Mouse (Mus musculus) kidney, adult 9 months (tissue): ENCODE measurements around the gene Chfr.
"Not testable (repeated sequence)": the region's sequence is repeated elsewhere in the genome, so short reads cannot be mapped to it uniquely, and the experiment has no call there.

ENCODE experiments used
- DNase-seq: peaks from one replicate; pipeline ENCODE4 v3.0.0; 2022

The Chfr gene

GRCm38 (mm10) chr5:110109991-110110441, 25.6 kb upstream of the Chfr start, which contains the start of gene Zfp605:
TSS of gene Zfp605 (plus strand) at chr5:110110092.
- DNase-seq, result peak; percentile 93

DNA sequence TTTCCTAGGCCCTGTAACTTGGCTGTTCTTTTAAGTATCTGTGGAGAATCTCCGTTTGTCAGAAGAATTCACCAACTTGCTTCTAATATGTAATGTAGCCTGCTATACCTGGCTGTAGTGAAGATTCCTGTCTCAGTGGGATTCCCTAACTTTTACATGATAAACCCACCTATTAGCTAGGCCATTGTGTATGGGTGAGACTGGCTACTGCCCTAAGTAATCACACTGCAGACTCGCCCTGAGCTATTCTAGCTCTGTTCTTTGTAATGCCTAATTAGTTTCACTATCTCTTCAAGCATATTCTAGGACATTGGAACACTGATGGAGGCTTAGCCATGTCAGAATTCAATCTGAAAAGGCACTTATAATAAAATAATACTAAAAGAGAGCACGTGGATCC, 13.3 kb upstream of the Chfr start:
- not testable (repeated sequence) for DNase-seq

DNA sequence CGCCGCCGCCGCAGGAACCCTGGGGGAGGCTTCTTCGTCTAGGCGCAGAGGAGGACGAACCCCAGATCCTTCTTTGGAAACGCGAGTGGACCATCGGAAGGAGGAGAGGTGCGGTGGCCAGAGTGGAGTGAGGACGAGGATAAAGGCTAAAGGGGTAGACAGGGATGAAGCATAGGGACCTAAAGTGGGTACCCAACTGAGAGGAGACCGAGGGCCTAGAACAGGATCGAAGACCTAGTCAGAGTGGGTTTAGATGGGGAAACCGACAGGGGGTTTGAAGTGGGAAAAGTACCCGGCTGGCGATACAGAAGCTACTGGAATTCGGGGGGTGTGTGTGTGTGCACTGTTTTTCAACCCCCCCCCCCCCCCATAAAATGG, 434 bp downstream of the Chfr start:
- no peak for DNase-seq

- no peak for DNase-seq
Measured at GRCm38 (mm10) chr5:110137816-110138215, 2.2 kb downstream of the Chfr start.

GRCm38 (mm10) chr5:110139325-110139724, 3.7 kb downstream of the Chfr start:
- DNase-seq, result no peak

GRCm38 (mm10) chr5:110140424-110140823, 4.8 kb downstream of the Chfr start:
- no peak for DNase-seq

DNA sequence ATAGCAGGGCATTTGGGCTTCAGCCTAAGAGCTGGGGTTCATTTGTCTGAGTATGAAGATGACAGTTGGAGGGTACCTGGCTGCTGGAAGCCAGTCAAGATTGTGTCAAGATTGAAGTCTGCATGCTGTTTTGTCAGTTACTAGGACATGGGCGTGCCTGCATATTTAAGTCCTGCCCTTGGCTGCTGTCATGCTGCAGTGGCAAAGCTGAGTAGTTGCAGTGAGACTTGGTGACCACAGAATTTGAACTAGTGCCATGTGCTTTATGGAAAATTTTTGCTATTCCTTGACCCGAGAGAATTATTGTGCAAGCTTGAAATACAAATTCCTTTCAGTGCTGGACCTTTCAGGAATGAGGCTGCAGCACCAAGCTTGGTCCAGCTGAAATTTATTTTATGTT, 6.7 kb downstream of the Chfr start:
- DNase-seq, result peak; percentile 11

- DNase-seq, result peak; percentile 40
Measured at GRCm38 (mm10) chr5:110143007-110143406, 7.4 kb downstream of the Chfr start.

DNA sequence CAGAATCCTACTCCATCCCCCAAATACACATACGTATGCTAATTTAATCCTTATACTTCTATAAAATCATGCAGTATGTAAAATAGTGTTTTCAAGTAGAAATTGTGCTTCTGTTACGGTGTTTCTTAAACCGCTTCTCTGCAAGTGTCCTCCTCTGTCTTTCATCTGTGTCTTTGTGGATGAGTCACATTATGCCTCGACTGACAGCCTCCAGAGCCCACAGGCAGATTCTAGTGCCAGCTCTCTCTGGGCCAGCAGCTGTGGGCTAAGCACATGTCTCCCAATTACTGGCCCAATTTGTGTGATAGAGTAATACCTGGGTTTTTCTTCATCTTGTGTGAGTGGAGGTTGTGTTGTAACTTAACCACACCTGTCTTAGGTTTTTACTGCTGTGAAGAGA, 33.7 kb downstream of the Chfr start:
- no peak for DNase-seq

- peak; percentile 96 for DNase-seq
Measured at GRCm38 (mm10) chr5:110176362-110177020, 40.8 kb downstream of the Chfr start, which contains the start of gene Golga3. TSS of gene Golga3 (plus strand) at chr5:110176701.

DNA sequence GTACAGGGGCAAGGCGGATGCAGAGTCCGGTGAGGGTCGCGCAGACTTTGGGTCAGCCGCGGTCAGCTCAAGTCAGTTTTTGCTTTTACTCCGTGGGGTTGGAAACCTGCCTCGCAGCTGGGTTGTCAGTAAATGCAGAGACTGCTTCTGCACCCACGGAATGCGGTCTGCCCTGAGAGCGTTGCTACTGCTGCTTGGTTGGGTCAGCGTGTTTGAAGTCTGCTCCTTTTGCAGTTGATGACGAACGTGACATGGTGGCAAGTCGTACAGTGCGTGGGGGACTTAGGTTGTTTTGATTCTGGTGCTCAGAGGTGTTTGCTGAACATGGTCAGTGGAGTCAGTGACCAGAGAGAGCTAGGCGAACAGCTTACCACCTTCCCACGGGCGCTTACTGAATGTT, 41.4 kb downstream of the Chfr start:
- DNase-seq, result no peak

DNA sequence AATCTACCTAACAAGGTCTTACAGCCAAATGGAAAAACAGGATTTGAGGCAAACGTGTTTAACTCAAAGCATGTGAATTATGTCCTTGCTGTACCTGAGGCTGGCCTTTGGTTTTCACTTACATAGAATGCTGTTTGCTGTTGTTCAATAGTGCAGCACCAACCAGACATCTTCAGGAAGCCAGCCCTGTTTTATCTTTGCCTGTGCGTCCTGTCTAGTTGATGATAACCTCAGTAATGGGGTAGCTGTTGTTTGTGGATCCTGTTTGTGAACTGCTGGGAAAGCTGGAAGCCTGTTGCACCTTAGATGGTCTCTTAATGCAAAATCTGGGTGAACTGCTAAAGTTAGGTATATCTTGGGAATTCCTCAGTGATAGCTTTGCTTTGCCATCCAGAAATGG, 43.0 kb downstream of the Chfr start:
- no peak for DNase-seq

DNA sequence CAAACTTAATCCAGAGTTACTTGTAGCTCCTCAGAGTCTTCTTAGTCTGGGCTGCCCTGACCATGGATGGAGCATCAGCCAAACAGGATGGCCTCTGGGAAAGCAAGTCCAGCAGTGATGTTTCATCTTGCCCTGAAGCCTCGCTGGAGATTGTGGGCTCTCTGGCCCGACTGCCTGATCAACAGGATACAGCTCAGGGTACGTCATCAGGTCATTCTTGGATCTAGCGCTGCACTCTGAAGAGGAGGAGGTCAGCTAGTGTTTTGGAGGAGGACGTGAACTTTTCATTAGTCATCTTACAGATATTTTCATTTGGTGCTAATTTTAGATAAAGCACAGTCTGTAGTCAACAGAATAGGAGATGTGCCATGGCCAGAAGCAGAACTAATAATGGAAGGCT, 46.1 kb downstream of the Chfr start:
- DNase-seq, result peak; percentile 37

DNA sequence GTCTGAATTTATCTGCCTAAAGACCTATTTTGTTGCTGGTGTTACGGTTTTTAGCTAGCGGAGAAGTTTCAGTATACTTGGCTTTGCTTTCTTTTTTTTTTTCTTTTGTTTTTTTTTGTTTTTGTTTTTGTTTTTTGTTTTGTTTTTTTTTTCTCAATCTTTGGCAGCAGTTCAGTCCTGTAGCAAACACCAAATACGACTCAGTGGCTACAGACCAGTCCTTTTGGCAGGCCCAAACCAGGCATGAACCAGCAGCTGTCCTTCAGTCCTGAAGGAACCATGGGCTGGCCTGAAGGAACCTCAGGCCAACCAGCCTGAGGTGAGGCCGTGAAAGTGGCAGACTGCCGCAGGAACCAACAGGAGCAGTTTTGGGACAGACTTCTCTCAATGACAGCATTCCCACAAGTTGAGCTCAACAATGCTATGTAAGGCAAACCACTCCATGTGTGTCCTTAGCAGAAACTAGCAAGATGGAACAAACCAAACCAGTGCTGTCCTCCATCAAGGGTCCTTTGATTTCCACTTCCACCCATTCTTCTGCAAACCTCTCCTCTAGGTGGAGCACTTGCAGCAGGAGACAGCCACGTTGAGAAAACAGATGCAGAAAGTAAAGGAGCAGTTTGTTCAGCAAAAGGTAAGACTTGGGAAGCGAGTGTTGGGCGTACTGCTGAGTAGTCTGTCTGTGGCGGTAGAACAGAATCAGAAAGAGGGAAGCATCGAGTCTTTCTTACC, 67.7 kb downstream of the Chfr start:
- DNase-seq, result peak; percentile 18

DNA sequence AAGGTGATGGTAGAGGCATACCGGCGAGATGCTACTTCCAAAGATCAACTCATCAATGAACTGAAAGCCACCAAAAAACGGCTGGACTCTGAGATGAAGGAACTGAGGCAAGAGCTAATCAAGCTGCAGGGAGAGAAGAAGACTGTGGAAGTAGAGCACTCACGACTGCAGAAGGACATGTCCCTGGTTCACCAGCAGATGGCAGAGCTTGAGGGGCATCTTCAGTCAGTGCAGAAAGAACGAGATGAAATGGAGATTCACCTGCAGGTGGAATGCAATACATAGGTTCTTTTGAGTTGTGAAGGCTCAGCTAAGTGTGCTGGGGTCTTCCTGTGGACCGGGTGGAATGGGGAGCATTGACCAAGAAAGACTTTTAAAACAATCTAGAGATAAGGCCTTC, 69.1 kb downstream of the Chfr start:
- DNase-seq, result no peak

DNA sequence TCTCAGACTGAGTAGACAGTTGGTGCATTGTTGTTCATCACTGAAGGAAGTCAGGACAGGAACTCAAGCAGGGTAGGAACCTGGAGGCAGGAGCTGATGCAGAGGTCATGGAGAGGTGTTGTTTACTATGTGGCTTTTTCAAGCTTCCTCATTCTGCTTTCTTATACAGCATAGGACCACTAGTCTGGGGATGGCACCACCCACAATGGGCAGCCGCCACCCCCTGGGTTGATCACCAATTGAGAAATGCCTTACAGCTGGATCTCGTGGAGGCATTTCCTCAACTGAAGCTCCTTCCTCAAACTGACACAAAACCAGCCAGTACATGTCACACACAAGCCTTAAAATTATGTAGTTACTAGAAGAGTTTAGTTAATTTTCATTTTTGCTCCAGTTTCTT, 75.7 kb downstream of the Chfr start:
- no peak for DNase-seq

- DNase-seq, result no peak
Measured at GRCm38 (mm10) chr5:110216780-110217179, 81.1 kb downstream of the Chfr start.

DNA sequence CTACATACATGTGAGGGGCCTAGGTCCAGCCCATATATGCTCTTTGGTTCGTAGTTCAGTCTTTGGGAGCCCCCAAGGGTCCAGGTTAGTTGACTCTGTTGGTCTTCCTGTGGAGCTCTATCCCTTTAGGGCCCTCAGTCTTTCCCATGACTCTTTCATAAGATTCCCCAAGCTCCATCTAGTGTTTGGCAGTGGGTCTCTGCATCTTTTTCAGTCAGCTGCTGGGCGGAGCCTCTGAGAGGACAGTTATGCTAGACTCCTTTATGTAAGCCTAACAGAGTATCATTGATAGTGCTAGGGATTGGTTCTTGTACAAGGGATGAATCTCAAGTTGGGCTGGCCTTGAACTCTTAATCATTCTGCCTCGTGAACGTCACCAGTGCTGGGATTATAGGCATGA, 84.7 kb downstream of the Chfr start:
- no peak for DNase-seq
